Mouse (Mus musculus): ENCODE measurements around the gene Ddit4.

- TF ChIP-seq CTCF (IDR thresholded peaks at IDR 0.05) (no peak), EP300 (IDR thresholded peaks at IDR 0.05) (no peak)
Observed at GRCm38 (mm10) chr10:59946362-59946761, 5.3 kb downstream of the Ddit4 start.

Measured in lung, postnatal 0 days (tissue).